Mouse (Mus musculus): Measurements from ENCODE around the gene Tmem115. TPM values are rescaled to one million over a fixed set of nuclear protein-coding genes. Genes with fewer than 3 reads are reported as not detected.

Tmem115 gene
- total and polyA plus RNA-seq, 2 experiments = 10.9 to 47.3 TPM

- H3K4me3 ChIP-seq (ENCODE audit: insufficient read depth, low read depth, low read length) = peak overlapping the region; percentile 91
- peaks cover 2% of the 10 kb centered on the region; the same call in 1 of the 2 replicates for H3K36me3 ChIP-seq (ENCODE audit: control insufficient read depth, insufficient read depth, low read length)
- no peaks in the 10 kb centered on the region for H3K27me3 ChIP-seq (ENCODE audit: control insufficient read depth, insufficient read depth, low read length)
- H3K27ac ChIP-seq (replicated peaks; ENCODE audit: insufficient read depth, low read depth, low read length) = peak overlapping the region; percentile 97
- DNase-seq (ENCODE audit: extremely low read depth, low read depth, low spot score) = peak; percentile 90
- peaks cover 28% of the 10 kb centered on the region for H3K4me1 ChIP-seq (ENCODE audit: control insufficient read depth, insufficient read depth, low read length)
- no peak for TF ChIP-seq CTCF (IDR thresholded peaks at IDR 0.05; ENCODE audit: low read depth, low read length)
- TF ChIP-seq POLR2A (IDR thresholded peaks at IDR 0.05; ENCODE audit: extremely low read depth, insufficient read depth, low read length) = peak; percentile 44; the same call in 1 of the 2 replicates
- WGBS = 20% methylated on average over 10 of the region's 10 CpGs
- H3K9ac ChIP-seq (ENCODE audit: low read depth, low read length) = peak overlapping the region; percentile 91
- peaks cover 15% of the 10 kb centered on the region; the same call in 1 of the 2 replicates for H3K79me2 ChIP-seq (ENCODE audit: control insufficient read depth, insufficient read depth, low read length)
Measured at GRCm38 (mm10) chr9:107577871-107578270, 44.1 kb downstream of the Tmem115 start.

- Histone ChIP-seq H3K36me3 (ENCODE audit: control insufficient read depth, insufficient read depth, low read length) (peaks cover 2% of the 10 kb centered on the region; the same call in 1 of the 2 replicates), H3K4me3 (ENCODE audit: insufficient read depth, low read depth, low read length) (peak within 1 kb of the TSS; percentile 91), H3K9ac (ENCODE audit: low read depth, low read length) (peak within 1 kb of the TSS; percentile 91), H3K79me2 (ENCODE audit: control insufficient read depth, insufficient read depth, low read length) (peaks cover 15% of the 10 kb centered on the region; the same call in 1 of the 2 replicates), H3K27ac (replicated peaks; ENCODE audit: insufficient read depth, low read depth, low read length) (peak within 1 kb of the TSS; percentile 97), H3K4me1 (ENCODE audit: control insufficient read depth, insufficient read depth, low read length) (peaks cover 28% of the 10 kb centered on the region), H3K27me3 (ENCODE audit: control insufficient read depth, insufficient read depth, low read length) (no peaks in the 10 kb centered on the region)
- WGBS = 24% methylated on average over 3 of the region's 3 CpGs
- no peak for DNase-seq (ENCODE audit: extremely low read depth, low read depth, low spot score)
- TF ChIP-seq POLR2A (IDR thresholded peaks at IDR 0.05; ENCODE audit: extremely low read depth, insufficient read depth, low read length) = no peak
- TF ChIP-seq CTCF (IDR thresholded peaks at IDR 0.05; ENCODE audit: low read depth, low read length) = no peak
Measured at GRCm38 (mm10) chr9:107578587-107578986, 44.8 kb downstream of the Tmem115 start, which contains the start of gene Naa80. Gene Naa80, plus strand, starts transcription at chr9:107578887.

- Histone ChIP-seq H3K4me1 (ENCODE audit: control insufficient read depth, insufficient read depth, low read length) (peaks cover 28% of the 10 kb centered on the region), H3K36me3 (ENCODE audit: control insufficient read depth, insufficient read depth, low read length) (peaks cover 2% of the 10 kb centered on the region; the same call in 1 of the 2 replicates), H3K79me2 (ENCODE audit: control insufficient read depth, insufficient read depth, low read length) (peaks cover 15% of the 10 kb centered on the region; the same call in 1 of the 2 replicates), H3K27me3 (ENCODE audit: control insufficient read depth, insufficient read depth, low read length) (no peaks in the 10 kb centered on the region), H3K9ac (ENCODE audit: low read depth, low read length) (peak overlapping the region; percentile 64), H3K27ac (replicated peaks; ENCODE audit: insufficient read depth, low read depth, low read length) (peak overlapping the region; percentile 20), H3K4me3 (ENCODE audit: insufficient read depth, low read depth, low read length) (peak overlapping the region; percentile 8)
- WGBS = 91% methylated on average over 14 of the region's 14 CpGs
- DNase-seq (ENCODE audit: extremely low read depth, low read depth, low spot score) = peak; percentile 39
- no peak for TF ChIP-seq POLR2A (IDR thresholded peaks at IDR 0.05; ENCODE audit: extremely low read depth, insufficient read depth, low read length)
- TF ChIP-seq CTCF (IDR thresholded peaks at IDR 0.05; ENCODE audit: low read depth, low read length) = no peak
Measured at GRCm38 (mm10) chr9:107579023-107579900, 45.5 kb downstream of the Tmem115 start.

- DNase-seq (ENCODE audit: extremely low read depth, low read depth, low spot score) = peak; percentile 95
- WGBS = under 1% methylated on average over 32 of the region's 32 CpGs
- Histone ChIP-seq H3K27me3 (ENCODE audit: control insufficient read depth, insufficient read depth, low read length) (no peaks in the 10 kb centered on the region), H3K4me1 (ENCODE audit: control insufficient read depth, insufficient read depth, low read length) (peaks cover 26% of the 10 kb centered on the region), H3K27ac (replicated peaks; ENCODE audit: insufficient read depth, low read depth, low read length) (peak within 1 kb of the TSS; percentile 57), H3K36me3 (ENCODE audit: control insufficient read depth, insufficient read depth, low read length) (peaks cover 2% of the 10 kb centered on the region; the same call in 1 of the 2 replicates), H3K9ac (ENCODE audit: low read depth, low read length) (peak within 1 kb of the TSS; percentile 74), H3K4me3 (ENCODE audit: insufficient read depth, low read depth, low read length) (peak within 1 kb of the TSS; percentile 67), H3K79me2 (ENCODE audit: control insufficient read depth, insufficient read depth, low read length) (peaks cover 15% of the 10 kb centered on the region; the same call in 1 of the 2 replicates)
- peak; percentile 87 for TF ChIP-seq POLR2A (IDR thresholded peaks at IDR 0.05; ENCODE audit: extremely low read depth, insufficient read depth, low read length)
- TF ChIP-seq CTCF (IDR thresholded peaks at IDR 0.05; ENCODE audit: low read depth, low read length) = no peak
Measured at GRCm38 (mm10) chr9:107580501-107581317, 47.0 kb downstream of the Tmem115 start, which contains the start of gene Hyal3. Gene Hyal3, plus strand, starts transcription at chr9:107580818.

GRCm38 (mm10) chr9:107581584-107581983 lies 47.8 kb downstream of the Tmem115 start:
- Histone ChIP-seq H3K4me1 (ENCODE audit: control insufficient read depth, insufficient read depth, low read length) (peaks cover 21% of the 10 kb centered on the region), H3K27ac (replicated peaks; ENCODE audit: insufficient read depth, low read depth, low read length) (peak overlapping the region; percentile 57), H3K36me3 (ENCODE audit: control insufficient read depth, insufficient read depth, low read length) (peaks cover 2% of the 10 kb centered on the region; the same call in 1 of the 2 replicates), H3K4me3 (ENCODE audit: insufficient read depth, low read depth, low read length) (no peak overlapping the region), H3K79me2 (ENCODE audit: control insufficient read depth, insufficient read depth, low read length) (peaks cover 15% of the 10 kb centered on the region; the same call in 1 of the 2 replicates), H3K9ac (ENCODE audit: low read depth, low read length) (peak overlapping the region; percentile 74), H3K27me3 (ENCODE audit: control insufficient read depth, insufficient read depth, low read length) (no peaks in the 10 kb centered on the region)
- peak; percentile 61 for DNase-seq (ENCODE audit: extremely low read depth, low read depth, low spot score)
- TF ChIP-seq POLR2A (IDR thresholded peaks at IDR 0.05; ENCODE audit: extremely low read depth, insufficient read depth, low read length) (no peak), CTCF (IDR thresholded peaks at IDR 0.05; ENCODE audit: low read depth, low read length) (no peak)
- 33% methylated on average over 4 of the region's 4 CpGs for WGBS

Data from liver, adult 2 months (tissue).